Mouse (Mus musculus): ENCODE results near the gene Adamts13.

DNA sequence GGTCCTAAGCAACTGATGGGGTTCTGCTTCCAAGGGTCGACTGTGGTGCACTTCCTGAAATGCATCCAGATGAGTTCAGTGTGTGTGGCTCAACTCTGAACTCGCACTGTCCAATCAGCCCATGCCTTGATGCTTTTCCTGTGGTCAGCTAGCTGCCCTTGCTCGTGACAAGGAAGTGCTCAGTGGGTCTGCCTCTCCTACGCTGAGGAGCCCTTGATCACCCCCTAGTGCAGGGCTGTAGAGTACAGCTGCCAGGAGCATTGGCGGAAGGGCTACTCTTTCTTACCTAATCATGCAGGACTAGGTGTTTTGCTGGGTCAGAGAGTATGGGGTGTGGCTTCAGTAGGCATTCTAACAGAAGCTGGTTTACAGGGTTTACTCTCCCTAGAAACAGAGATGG lies 31.7 kb upstream of the Adamts13 start:
- TF ChIP-seq POLR2AphosphoS2 (IDR thresholded peaks at IDR 0.05; ENCODE audit: low read length) (no peak), POLR2A (IDR thresholded peaks at IDR 0.05; ENCODE audit: control insufficient read depth in 1 of 2, insufficient read depth in 1 of 2, low read depth in 1 of 2, low read length in 2 of 2, poor library complexity in 1 of 2) (no peak), E2F4 (IDR thresholded peaks at IDR 0.05; ENCODE audit: borderline replicate concordance, low read depth, low read length) (no peak), NELFE (IDR thresholded peaks at IDR 0.05; ENCODE audit: low read depth, low read length) (no peak), CTCF (IDR thresholded peaks at IDR 0.05 in 2 of 3, conservative IDR thresholded peaks at IDR 0.05 in 1 of 3; ENCODE audit: control insufficient read depth in 1 of 3, insufficient read depth in 1 of 3, low read depth in 2 of 3, low read length in 3 of 3, poor library complexity in 1 of 3, severe bottlenecking in 1 of 3) (no peak)
